Mouse (Mus musculus) G1E (cell line): ENCODE measurements at regions not wholly inside any gene's neighbourhood (a gene's known extent, or its start where the extent isn't known, plus 50 kb on each side); places are given as distances from the start of the nearest gene placed in this dataset.

Experiments
- CTCF ChIP-seq: IDR thresholded peaks from 2 replicates; pipeline ENCODE4 v1.5.1; 2012; ENCODE audit warnings: low read depth, low read length, inconsistent platforms, mixed read lengths
- GATA2 ChIP-seq: IDR thresholded peaks from 2 replicates; pipeline ENCODE4 v1.6.1; 2012; ENCODE audit warnings: low read depth, low read length, inconsistent platforms, borderline replicate concordance

- no peak for TF ChIP-seq CTCF
- TF ChIP-seq GATA2, result no peak
Observed at GRCm38 (mm10) chr14:120636726-120637400, 158.6 kb downstream of the Rap2a start.
